Mouse (Mus musculus) common myeloid progenitor, adult 5-6 weeks (primary cell): ENCODE measurements around the gene Cox8b. TPM values are rescaled to one million over a fixed set of nuclear protein-coding genes. Genes with fewer than 3 reads are reported as not detected.
"Not testable (repeated sequence)": the region's sequence is repeated elsewhere in the genome, so short reads cannot be mapped to it uniquely, and the experiment has no call there.

ENCODE experiments used
- ATAC-seq: replicated peaks from 2 replicates; pipeline ENCODE4 v1.8.0; 2016; ENCODE audit warnings: low read depth, mild to moderate bottlenecking, moderate TSS enrichment, inconsistent platforms; ENCODE audit not compliant: poor library complexity, severe bottlenecking
- total RNA-seq: library from RNA; stranded (forward); fragments of 200-1000, 187-1606 nt; gene quantifications from 2 replicates; pipeline ENCODE4 v1.2.3, GENCODE M21; 2017

The Cox8b gene
- total RNA-seq, 1 experiment from 2014 or later = not detected

DNA sequence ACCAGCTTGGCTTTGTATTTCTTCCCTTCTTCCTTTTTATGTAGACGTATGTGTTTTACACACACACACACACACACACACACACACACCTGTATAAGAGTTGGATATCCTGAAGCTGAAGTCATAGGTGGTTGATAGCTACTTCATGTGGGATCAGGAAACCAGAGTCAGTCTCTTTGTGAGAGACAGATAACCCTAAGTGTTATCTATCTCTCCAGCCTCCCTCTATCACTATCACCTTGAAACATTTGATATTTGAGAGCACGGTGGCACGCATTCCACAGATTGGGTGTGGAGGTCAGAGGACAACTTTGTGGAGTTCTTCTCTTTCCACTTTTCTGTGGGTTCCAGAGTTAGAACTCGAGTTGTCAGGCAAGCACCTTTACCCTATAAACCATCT is 19.7 kb upstream of the Cox8b start:
- ATAC-seq = no peak

DNA sequence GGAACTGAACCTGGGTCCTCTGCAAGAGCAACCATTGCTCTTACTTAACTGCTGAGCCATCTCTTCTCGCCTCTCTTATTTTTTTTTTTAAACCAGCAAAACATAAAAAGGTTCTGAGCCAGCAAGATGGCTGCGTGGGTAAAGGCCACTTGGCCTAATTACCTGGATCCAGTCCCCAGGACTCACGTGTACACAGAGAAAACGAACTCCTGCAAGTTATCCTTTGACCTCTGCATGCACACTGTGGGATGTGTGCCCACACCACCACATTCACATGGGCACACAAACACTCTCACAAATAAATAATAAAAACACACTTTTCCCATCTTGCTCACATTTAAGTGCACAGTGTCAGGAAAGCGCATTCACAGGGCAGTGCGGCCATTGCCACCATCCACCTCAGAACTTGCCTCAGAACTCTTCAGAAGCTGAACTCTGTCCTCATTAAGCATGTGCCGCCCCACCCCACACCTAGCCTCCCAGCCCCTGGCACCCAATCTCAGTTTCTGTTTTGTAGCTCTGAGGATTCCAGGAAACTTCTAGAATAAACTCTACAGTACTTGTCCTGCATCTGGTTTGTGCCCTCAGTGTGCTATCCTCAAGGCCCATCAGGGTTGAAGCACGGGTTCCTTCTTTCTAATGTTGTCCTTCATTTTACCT is 13.9 kb upstream of the Cox8b start:
- ATAC-seq = no peak

- ATAC-seq = no peak
These were observed 12.7 kb upstream of the Cox8b start for GRCm38 (mm10) chr7:140912846-140913482.

DNA sequence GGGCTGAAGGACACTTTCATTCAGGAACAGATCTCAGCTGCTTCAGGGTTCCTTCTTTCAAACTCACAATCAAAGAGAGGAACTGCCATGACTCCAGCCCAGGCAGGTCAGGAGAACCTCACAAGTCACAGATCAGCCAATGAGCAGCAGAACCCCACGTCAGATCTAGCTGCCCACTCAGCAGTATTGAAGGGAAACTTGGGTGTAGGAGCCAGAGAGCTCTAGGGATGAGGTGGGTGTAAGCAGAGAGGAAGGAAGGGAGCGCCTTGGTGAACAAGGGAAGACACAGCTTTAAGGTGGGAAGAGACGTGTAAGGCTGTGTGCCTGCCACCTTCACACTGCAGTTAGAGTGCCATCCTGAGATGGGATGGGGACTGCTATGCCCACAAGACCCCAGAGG is 12.0 kb upstream of the Cox8b start:
- no peak for ATAC-seq

- ATAC-seq = peak; percentile 98
These were observed 8.4 kb upstream of the Cox8b start for GRCm38 (mm10) chr7:140908634-140909107.

GRCm38 (mm10) chr7:140908181-140908580 is 7.9 kb upstream of the Cox8b start:
- 0 out of 2 replicates have a peak, but pooled peaks have one; percentile 6 for ATAC-seq

DNA sequence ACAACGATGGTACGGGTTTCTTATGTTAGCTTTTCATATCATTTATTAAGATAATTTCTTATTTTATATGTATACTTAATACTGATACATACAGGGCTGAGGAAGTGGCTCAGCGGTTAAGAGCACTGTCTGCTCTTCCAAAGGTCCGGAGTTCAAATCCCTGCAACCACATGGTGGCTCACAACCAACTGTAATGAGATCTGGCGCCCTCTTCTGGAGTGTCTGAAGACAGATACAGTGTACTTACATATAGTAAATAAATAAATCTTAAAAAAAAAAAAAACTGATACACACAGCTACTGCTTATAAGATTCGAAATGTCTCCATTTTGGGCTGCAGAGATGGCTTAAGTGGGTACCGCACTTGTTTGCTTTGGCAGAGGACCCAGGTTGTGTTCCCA is 7.5 kb upstream of the Cox8b start:
- ATAC-seq = no peak

GRCm38 (mm10) chr7:140907131-140907530 is 6.9 kb upstream of the Cox8b start:
- no peak for ATAC-seq

DNA sequence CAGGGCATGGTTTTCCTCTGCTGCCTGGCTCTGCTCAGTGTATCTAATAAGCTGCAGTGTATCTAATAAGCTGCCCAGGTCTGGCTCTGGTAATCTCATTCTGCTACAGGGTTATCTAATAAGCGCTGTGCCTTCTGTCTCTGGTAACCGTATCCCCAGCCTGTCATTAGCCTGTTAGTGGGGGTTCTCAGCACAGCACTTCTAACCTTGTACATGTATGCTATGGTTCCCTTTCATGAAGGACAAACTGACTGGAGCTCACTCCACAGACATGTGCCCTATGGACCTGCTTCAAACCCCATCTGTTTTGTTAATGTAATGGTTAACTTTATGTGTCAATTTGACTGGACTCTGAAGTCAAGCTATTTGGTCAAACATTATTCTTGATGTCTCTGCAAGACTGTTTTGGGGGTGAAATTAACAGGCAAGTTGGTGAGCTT is 5.4 kb upstream of the Cox8b start:
- ATAC-seq = no peak

GRCm38 (mm10) chr7:140903212-140903611 is 3.0 kb upstream of the Cox8b start:
- peak; percentile 86 for ATAC-seq

DNA sequence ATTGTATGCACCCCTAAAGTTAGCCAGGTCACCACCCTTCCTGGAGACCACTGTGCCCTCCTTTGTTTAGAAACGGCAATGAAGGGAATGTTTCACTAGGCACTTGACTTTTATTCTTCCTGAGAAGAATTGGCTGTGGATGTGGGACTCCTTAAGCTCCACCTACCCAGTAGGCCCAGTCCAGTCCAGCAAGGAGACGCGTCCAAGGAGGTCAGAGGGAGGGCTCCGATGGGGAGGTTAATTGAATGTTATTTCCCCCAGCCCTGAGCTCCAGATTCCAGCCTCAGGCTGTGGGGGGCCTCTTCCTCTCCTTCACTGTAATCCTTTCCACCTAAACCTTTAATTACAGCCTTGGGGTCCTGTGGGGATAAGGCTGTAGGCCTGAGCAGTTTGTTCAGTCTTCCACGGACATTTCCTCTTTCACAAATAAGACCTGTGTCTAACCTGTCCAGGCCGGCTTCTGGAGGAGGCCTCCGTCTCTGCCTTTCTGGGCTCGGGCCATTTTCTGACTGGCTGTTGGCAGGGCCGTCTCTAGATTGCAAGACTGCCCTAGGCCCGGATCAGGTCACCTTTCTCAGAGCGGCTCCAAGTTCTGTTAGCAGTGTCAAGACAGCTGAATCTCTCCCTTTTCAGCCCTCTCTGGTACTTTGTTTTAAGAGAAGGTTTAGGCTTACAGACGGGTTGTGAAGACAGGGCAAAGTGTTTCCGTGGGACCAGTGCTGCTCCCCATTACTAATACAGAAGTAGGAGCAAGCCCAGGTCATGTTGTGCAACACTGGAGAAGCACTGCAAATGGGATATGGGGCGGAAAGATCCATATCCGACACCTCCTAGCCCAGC is 2.0 kb upstream of the Cox8b start:
- no peak for ATAC-seq

DNA sequence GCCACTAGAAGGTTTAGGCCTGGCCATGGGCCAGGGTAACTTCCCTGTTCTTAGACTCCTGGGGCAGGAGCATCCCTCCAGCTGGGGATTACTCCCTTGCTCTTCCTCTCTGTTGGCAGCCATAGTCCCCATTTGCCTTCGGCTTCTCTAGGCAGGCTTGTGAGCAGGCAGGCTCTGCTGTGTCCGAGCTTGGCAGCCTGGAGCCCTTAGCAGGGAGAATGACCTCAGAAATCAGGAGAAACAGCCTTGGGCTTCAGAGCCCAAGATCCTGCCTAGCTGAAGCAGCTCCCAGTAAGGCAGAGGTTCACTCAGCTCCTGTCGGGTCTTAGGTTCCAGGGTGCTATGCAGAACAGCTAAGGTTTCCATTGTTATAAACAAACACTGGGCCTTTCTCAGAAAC is 1.1 kb downstream of the Cox8b start:
- no peak for ATAC-seq

- ATAC-seq = no peak
These were observed 2.4 kb downstream of the Cox8b start for GRCm38 (mm10) chr7:140897863-140898262.

- ATAC-seq = no peak
These were observed 5.6 kb downstream of the Cox8b start for GRCm38 (mm10) chr7:140894611-140895010.

DNA sequence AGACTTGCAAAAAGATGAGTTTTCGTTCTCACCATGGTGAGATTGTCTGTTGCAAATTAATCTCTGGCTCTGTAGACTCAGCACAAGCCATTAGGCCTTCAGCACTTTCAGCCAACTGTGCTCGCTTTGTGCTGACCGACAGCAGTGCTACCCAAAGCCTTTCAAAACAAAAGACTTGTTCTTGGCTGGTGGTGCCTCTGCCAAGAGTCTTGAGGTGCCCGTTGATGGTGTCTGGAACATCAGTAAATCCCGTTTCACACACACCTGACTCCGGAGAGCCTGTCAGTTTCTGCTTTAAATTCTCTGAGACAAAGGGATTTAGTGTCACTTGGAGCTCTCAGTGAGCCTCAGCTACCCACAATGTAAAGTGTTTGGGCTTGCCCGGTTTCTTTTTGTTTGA is 6.2 kb downstream of the Cox8b start:
- ATAC-seq = no peak

DNA sequence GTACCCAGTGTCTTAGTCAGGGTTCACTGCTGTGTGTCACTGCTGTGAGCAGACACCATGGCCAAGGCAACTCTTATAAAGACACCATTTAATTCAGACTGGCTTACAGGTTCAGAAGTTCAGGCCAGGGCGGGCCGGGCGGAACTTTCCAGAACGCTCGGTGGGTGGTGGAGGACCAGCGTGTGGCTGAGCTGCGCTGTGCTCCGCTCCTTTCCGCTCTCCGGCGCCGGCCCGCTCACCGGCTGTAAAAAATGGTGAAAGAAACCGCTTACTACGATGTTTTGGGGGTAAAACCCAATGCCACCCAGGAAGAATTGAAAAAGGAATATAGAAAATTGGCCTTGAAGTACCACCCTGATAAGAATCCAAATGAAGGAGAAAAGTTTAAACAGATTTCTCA is 9.6 kb downstream of the Cox8b start:
- ATAC-seq = not testable (repeated sequence)

DNA sequence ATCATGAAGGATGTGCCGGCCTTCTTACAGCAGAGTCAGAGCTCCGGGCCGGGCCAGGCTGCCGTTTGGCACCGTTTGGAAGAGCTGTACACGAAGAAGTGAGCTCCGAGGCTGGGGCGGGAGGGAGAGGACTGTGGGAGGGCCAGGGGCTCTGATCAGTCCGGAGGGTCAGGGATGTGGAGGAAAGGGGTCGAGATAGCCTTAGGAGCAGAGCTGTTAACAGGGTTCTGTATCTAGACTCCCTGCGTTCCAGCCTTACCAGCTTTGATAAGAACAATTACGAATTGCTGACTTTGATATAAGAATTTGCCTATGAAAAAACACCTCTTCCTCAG is 17.8 kb downstream of the Cox8b start:
- ATAC-seq = peak; percentile 2; the same call in 1 of the 2 replicates

- ATAC-seq = peak; percentile 73
These were observed 18.4 kb downstream of the Cox8b start, which contains the start of the genes Psmd13 and Sirt3 for GRCm38 (mm10) chr7:140881696-140882468. TSS of gene Psmd13 (plus strand) at chr7:140881968. TSS of gene Sirt3 (minus strand) at chr7:140882309.

- no peak for ATAC-seq
These were observed 19.3 kb downstream of the Cox8b start for GRCm38 (mm10) chr7:140880865-140881515.

- ATAC-seq = no peak
These were observed 19.8 kb downstream of the Cox8b start for GRCm38 (mm10) chr7:140880419-140880818.
